Mouse (Mus musculus): ENCODE data around the gene Nbr1. TPM values are rescaled to one million over a fixed set of nuclear protein-coding genes. Genes with fewer than 3 reads are reported as not detected.

The Nbr1 gene
- polyA plus RNA-seq, 1 experiment: 104 TPM

- no peak overlapping the region for H3K27ac ChIP-seq (ENCODE audit: insufficient read depth, low read length)
- TF ChIP-seq POLR2A (IDR thresholded peaks at IDR 0.05; ENCODE audit: extremely low read depth, insufficient read depth, low read length): no peak
- no peak for TF ChIP-seq CTCF (IDR thresholded peaks at IDR 0.05; ENCODE audit: extremely low read depth, insufficient read depth, low read length)
- no peaks in the 10 kb centered on the region; the same call in 1 of the 2 replicates for H3K4me1 ChIP-seq (ENCODE audit: control insufficient read depth, insufficient read depth, low read length)
- H3K4me3 ChIP-seq (ENCODE audit: insufficient read depth, low read length): no peak overlapping the region
Measured at GRCm38 (mm10) chr11:101543533-101543932, 8.4 kb upstream of the Nbr1 start.

GRCm38 (mm10) chr11:101544132-101544531, 7.8 kb upstream of the Nbr1 start:
- Histone ChIP-seq H3K27ac (ENCODE audit: insufficient read depth, low read length) (no peak overlapping the region), H3K4me1 (ENCODE audit: control insufficient read depth, insufficient read depth, low read length) (no peaks in the 10 kb centered on the region; the same call in 1 of the 2 replicates), H3K4me3 (ENCODE audit: insufficient read depth, low read length) (no peak overlapping the region)
- TF ChIP-seq POLR2A (IDR thresholded peaks at IDR 0.05; ENCODE audit: extremely low read depth, insufficient read depth, low read length) (no peak), CTCF (IDR thresholded peaks at IDR 0.05; ENCODE audit: extremely low read depth, insufficient read depth, low read length) (no peak)

- H3K27ac ChIP-seq (ENCODE audit: insufficient read depth, low read length): no peak overlapping the region
- no peak overlapping the region for H3K4me3 ChIP-seq (ENCODE audit: insufficient read depth, low read length)
- no peaks in the 10 kb centered on the region; the same call in 1 of the 2 replicates for H3K4me1 ChIP-seq (ENCODE audit: control insufficient read depth, insufficient read depth, low read length)
- TF ChIP-seq CTCF (IDR thresholded peaks at IDR 0.05; ENCODE audit: extremely low read depth, insufficient read depth, low read length): no peak
- TF ChIP-seq POLR2A (IDR thresholded peaks at IDR 0.05; ENCODE audit: extremely low read depth, insufficient read depth, low read length): no peak
Measured at GRCm38 (mm10) chr11:101548526-101548925, 3.4 kb upstream of the Nbr1 start.

- peak overlapping the region; percentile 91 for H3K4me3 ChIP-seq (ENCODE audit: insufficient read depth, low read length)
- peak; percentile 94 for TF ChIP-seq POLR2A (IDR thresholded peaks at IDR 0.05; ENCODE audit: extremely low read depth, insufficient read depth, low read length)
- no peak for TF ChIP-seq CTCF (IDR thresholded peaks at IDR 0.05; ENCODE audit: extremely low read depth, insufficient read depth, low read length)
- peaks cover 2% of the 10 kb centered on the region; the same call in 1 of the 2 replicates for H3K4me1 ChIP-seq (ENCODE audit: control insufficient read depth, insufficient read depth, low read length)
Measured at GRCm38 (mm10) chr11:101552476-101553300, 739 bp downstream of the Nbr1 start.

GRCm38 (mm10) chr11:101553354-101553930, 1.5 kb downstream of the Nbr1 start:
- TF ChIP-seq POLR2A (IDR thresholded peaks at IDR 0.05; ENCODE audit: extremely low read depth, insufficient read depth, low read length) (no peak), CTCF (IDR thresholded peaks at IDR 0.05; ENCODE audit: extremely low read depth, insufficient read depth, low read length) (no peak)
- no peak overlapping the region for H3K27ac ChIP-seq (ENCODE audit: insufficient read depth, low read length)
- peaks cover 2% of the 10 kb centered on the region; the same call in 1 of the 2 replicates for H3K4me1 ChIP-seq (ENCODE audit: control insufficient read depth, insufficient read depth, low read length)
- H3K4me3 ChIP-seq (ENCODE audit: insufficient read depth, low read length): peak overlapping the region; percentile 91

More at GRCm38 (mm10) chr11:101552476-101553300, 739 bp downstream of the Nbr1 start:
- peak overlapping the region; percentile 97 for H3K27ac ChIP-seq (ENCODE audit: insufficient read depth, low read length)

GRCm38 (mm10) chr11:101556541-101556940, 4.6 kb downstream of the Nbr1 start:
- TF ChIP-seq POLR2A (IDR thresholded peaks at IDR 0.05; ENCODE audit: extremely low read depth, insufficient read depth, low read length) (no peak), CTCF (IDR thresholded peaks at IDR 0.05; ENCODE audit: extremely low read depth, insufficient read depth, low read length) (no peak)
- H3K4me1 ChIP-seq (ENCODE audit: control insufficient read depth, insufficient read depth, low read length): peaks cover 2% of the 10 kb centered on the region; the same call in 1 of the 2 replicates
- H3K27ac ChIP-seq (ENCODE audit: insufficient read depth, low read length): no peak overlapping the region
- H3K4me3 ChIP-seq (ENCODE audit: insufficient read depth, low read length): no peak overlapping the region

GRCm38 (mm10) chr11:101556954-101557353, 5.0 kb downstream of the Nbr1 start:
- no peak overlapping the region for H3K4me3 ChIP-seq (ENCODE audit: insufficient read depth, low read length)
- TF ChIP-seq CTCF (IDR thresholded peaks at IDR 0.05; ENCODE audit: extremely low read depth, insufficient read depth, low read length) (no peak), POLR2A (IDR thresholded peaks at IDR 0.05; ENCODE audit: extremely low read depth, insufficient read depth, low read length) (no peak)
- no peak overlapping the region for H3K27ac ChIP-seq (ENCODE audit: insufficient read depth, low read length)
- peaks cover 2% of the 10 kb centered on the region; the same call in 1 of the 2 replicates for H3K4me1 ChIP-seq (ENCODE audit: control insufficient read depth, insufficient read depth, low read length)

- no peak overlapping the region for H3K27ac ChIP-seq (ENCODE audit: insufficient read depth, low read length)
- TF ChIP-seq CTCF (IDR thresholded peaks at IDR 0.05; ENCODE audit: extremely low read depth, insufficient read depth, low read length) (peak; percentile 71), POLR2A (IDR thresholded peaks at IDR 0.05; ENCODE audit: extremely low read depth, insufficient read depth, low read length) (no peak)
- H3K4me1 ChIP-seq (ENCODE audit: control insufficient read depth, insufficient read depth, low read length): no peaks in the 10 kb centered on the region
- no peak overlapping the region for H3K4me3 ChIP-seq (ENCODE audit: insufficient read depth, low read length)
Measured at GRCm38 (mm10) chr11:101562391-101562790, 10.4 kb downstream of the Nbr1 start.

GRCm38 (mm10) chr11:101568421-101568820, 16.5 kb downstream of the Nbr1 start:
- no peaks in the 10 kb centered on the region for H3K4me1 ChIP-seq (ENCODE audit: control insufficient read depth, insufficient read depth, low read length)
- no peak for TF ChIP-seq POLR2A (IDR thresholded peaks at IDR 0.05; ENCODE audit: extremely low read depth, insufficient read depth, low read length)
- no peak for TF ChIP-seq CTCF (IDR thresholded peaks at IDR 0.05; ENCODE audit: extremely low read depth, insufficient read depth, low read length)

More at GRCm38 (mm10) chr11:101568421-101568820, 16.5 kb downstream of the Nbr1 start:
- Histone ChIP-seq H3K27ac (ENCODE audit: insufficient read depth, low read length) (no peak overlapping the region), H3K4me3 (ENCODE audit: insufficient read depth, low read length) (no peak overlapping the region)

Measured in cortical plate, adult 2 months (tissue).